Mouse (Mus musculus): ENCODE results near the gene Gipc2.

The Gipc2 gene

DNA sequence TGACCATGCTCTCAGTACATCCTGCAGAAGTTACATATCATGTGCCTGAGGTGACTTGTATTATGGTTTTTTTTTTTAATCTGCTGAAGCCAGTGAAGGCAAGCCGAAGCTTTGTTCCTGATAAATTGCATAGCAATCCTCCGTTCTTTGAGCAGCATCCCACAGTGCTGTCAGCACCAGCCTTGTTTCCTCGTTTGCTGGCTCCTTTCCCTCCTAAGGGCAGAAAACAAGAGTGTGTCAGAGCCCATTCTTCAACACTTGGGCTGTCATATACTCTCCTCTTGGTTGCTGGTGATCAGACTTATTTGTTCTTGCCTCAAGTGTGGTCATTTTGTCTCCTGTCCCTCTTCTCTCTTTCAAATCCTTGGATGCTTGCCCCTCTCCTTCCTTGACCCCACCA, 103.2 kb downstream of the Gipc2 start:
- DNase-seq: no peak

DNA sequence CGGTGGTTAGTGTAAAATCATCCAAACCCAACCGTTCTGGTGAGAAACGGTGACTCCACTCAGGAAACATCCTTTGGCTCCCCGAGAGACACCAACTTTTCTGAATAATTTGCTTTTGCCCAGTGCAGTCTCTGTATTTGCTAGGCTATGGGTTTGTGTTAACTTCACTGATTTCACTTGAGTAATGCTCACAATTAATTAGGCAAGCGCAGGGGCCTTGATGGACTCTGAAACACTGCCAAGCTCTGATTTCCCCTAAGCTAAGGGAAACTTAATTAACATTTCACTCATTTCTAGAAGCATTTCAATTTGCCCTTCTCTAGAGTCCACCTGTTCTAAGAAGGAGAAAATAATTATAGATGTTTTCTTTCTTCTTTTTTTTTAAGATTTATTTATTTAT, 104.9 kb downstream of the Gipc2 start:
- DNase-seq: no peak

DNA sequence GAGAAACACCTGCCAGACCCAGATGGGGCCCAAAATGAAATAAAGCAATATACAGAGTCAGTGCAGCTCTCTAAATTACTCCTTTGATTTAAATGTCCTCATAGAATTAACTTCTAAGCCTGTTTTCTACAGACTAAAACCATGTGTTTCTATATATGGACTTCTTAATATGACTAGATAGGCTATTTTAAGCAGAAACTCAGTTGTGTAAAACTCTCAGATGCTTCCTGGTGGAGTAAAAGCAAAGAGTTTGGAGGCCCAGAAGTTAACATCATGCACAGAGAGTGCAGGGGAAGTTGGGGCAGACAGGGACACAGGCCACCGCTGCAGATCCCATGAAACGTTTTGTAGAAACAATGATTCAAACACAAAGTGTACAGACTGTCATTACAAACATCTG, 107.8 kb downstream of the Gipc2 start:
- DNase-seq: no peak

DNA sequence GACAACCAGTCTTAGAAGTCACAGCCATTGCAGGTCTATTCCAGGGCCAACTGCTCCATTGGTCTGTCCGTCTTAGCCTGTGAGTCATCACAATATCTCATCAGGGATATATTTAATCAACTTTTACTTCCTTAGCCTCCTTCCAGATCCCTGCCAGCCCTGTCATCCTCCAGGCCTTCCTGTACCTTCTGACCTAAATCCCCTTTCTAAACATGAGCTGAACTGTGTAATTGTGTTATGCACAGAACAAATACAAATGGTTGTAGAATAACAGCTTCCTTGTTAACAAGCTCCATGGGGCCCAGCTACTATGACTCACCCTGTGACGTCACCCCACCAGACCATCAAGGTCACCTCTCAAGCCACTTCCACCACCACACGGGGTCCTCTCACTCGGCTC, 111.8 kb downstream of the Gipc2 start:
- DNase-seq: no peak

DNA sequence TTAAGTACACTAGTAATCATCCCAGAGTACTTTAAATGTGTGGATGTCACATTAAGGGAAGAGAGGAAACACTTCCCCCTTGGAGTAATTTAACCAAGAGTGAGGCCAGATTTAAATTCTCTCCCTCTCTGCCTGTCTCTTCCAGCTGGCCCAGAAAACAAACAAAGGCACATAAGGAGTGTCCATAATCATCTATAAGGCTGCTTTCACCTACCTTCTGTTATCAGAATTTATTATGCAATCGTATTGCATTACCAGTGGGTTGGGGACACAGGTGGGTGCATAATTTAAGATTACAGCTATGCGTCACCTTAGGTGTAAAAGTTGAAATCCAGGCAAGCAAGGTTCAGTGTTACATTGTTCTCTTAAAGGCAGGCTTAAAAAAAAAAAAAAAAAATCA, 114.1 kb downstream of the Gipc2 start:
- no peak for DNase-seq

DNA sequence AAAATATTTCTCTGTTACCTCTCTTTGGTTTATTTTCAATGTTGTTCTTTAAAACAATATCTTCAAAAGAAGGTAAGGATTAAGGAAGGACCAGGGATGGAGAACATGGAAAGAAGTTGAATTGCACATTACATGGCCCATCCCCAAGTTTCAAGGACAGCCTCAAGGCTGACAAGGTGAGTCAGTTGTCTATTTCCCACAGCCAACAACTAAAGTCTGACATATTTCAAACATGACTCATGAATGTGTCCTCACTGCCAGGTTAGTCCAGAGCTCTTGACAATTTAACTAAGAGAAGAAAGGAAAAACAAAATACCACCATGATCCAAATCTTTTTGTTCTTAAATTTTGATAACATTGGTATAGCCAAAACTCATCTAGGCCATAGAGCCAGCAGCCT, 118.1 kb downstream of the Gipc2 start:
- no peak for DNase-seq

DNA sequence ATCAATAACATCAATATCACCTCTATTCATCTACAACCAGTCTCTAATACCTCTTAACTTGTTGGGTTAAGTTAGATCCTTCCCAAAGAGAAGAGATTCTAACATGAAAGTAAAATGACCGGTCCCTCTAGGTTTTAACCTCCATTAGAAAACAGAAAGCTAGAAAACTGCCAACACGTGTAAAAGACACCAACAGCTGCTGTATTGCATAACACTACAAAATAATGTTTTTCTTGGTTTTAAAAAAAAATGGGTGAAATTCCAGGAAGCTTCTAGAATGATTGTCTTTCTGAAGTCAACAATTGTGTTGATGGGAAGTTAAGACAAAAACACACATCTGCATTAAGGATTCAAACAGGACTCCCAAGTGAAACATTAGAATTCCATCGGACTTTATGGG, 119.1 kb downstream of the Gipc2 start:
- no peak for DNase-seq
